Mouse (Mus musculus) urinary bladder, postnatal 14 days (tissue): ENCODE measurements around the gene Sipa1l1.
"Not testable (repeated sequence)": the region's sequence is repeated elsewhere in the genome, so short reads cannot be mapped to it uniquely, and the experiment has no call there.

Experiments used
- DNase-seq: peaks from one replicate; pipeline ENCODE4 v3.0.0; 2021; ENCODE audit warnings: low spot score

Sipa1l1 gene

DNA sequence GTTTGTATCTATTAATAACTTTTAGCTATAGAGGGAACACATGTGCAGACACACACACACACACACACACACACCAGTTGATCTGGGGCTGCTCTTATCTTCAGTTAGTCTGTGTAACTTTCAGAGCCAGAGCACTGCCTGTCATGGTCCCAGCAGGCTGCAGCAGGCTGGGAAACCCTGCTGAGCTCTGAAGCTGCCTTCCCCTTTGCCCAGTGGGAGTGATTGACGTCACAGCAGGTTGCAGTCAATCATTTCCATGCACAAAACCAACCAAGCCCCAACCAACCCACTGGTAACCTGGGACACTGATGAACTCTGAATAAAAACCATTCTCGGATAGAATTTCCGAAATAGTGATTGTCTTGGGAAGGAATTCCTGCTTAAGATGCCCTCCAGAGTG, 310.3 kb downstream of the Sipa1l1 start:
- no peak for DNase-seq

DNA sequence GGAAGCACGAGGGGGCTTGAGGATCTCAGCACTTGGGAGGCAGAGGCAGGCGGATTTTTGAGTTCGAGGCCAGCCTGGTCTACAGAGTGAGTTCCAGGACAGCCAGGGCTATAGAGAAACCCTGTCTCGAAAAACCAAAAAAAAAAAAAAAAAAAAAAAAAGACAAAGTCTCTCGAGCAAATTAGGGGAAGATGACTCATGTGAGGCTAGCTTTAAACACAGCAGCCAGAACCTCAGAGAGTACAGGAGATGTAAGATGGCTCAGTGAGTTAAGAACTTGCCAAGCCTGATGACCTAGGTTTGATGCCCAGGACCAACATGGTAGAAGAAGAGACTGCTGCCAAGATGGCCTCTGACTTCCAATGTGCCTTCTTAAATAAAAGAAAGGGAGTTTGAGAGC, 311.3 kb downstream of the Sipa1l1 start:
- not testable (repeated sequence) for DNase-seq

DNA sequence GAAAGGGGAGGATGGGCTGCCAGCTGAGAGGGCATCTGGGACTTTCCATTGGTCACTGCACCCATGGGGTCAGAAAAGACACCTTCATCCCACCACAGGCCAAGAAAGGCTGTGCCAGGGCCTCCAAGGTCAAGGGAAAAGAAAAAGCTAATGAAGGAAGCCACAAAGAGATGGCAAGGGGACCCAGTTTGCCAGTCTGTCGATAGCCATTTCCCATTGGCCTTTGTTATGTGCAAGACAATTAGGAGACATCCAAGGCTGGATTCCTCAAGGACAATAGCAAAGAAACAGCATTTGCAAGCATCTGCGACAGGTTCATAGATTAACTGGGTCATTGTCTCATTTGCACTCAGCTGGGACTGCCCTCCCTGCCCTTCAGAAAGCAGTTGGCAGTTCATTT, 316.3 kb downstream of the Sipa1l1 start:
- no peak for DNase-seq

DNA sequence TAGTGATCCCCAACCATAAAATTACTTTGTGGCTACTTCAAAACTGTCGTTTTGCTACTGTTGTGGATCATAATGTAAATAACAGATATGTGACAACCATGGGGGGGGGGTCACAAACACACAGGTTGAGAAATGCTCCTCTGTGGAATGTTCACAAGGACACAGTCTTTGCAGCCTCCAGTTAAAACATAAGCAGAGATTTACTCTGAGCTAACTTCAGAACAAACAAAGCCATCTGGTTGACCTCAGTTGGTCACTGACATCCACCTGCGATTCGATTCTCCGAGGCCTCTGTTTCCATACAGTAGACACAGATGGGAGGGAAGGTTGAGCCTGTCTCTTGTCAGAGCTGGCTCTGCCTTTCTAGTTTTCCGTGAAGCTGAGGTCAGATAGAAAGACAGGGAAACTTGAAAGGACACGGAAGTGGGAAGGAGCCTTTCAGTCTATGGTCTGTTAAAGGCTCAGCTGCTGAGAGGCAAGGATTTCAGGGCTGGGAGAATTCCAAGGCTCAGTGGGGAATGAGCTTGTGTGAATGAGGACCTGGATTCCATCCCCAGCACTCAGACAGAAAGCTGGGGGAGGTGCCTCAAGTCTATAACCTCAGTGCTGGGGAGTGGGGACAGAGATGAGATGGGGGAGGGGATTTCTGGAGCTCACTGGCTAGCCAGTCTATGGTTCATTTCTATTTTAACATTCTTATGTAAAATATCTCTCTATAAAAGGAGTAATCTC, 317.9 kb downstream of the Sipa1l1 start:
- no peak for DNase-seq

DNA sequence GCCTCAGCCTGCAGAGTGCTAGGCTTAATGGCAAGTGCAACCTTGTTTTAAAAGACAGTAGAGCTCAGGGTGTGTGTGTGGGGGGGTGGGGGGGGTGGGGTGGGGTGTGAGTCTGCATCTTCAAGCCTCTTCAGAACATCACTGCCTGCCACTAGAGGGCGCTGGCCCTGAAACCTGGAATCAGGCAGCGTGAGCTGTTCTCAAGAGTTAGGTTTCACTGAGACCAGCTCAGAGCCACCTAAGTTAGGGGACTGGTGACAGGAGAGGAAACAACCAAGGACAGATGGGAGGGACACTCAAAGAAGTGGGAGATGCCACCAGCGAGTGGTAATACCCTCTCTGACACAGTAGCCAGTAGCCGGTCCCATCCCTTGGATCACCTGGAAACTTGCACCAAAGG, 320.0 kb downstream of the Sipa1l1 start:
- no peak for DNase-seq

DNA sequence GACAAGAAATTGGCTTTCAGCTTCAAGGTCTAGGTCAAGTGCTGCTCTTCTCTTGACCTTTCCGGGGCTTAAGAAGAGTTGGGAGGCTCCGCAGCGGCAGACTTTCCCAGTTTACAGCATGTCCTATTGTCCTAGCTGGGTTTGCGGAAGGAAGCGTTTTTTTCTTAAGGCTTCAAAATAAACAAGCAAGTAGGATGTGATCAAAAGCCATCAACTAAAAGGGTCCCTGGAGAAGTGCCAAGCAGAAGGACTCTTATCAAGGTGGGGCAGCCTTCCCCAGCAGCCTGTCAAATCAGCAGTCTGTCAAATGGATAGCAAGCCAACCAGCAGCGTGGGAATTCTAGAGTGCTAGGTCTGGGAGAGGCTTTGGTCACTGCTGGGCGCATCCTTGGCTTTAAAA, 320.5 kb downstream of the Sipa1l1 start:
- DNase-seq = no peak

DNA sequence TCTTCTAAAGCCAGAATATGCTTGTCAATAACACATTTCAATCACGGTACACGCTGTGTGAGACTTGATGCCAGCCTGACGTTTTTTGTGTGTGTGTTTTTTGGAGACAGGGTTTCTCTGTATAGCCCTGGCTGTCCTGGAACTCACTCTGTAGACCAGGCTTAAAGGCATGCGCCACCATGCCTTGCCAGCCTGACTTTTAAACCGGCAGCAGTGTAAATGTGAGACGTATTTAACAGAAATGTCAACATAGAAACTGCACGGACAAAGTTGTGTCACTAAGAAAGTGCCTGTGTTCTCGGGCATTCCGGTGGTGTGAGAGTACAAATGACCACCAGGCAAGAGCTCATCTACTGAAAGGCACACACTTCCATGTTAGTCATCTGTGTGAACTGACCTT, 323.3 kb downstream of the Sipa1l1 start:
- no peak for DNase-seq

DNA sequence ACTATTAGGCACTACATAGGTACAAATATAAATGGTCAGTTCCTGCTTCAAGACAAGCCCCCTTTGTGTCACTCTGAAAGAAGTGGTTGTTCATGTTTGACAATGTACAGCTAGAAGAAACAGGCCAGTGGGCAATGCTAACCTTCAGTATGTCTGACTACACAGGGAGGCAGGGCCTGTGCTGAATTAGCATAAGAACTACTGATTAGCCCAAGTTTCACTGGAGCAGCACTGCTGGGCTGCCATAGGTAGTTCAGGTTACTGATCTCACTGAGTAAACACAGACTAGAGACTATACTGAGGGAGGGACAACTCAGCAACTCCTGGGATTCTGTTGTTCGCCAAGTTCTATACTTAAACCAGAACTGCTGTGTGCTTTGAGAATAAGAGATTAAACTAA, 324.1 kb downstream of the Sipa1l1 start:
- DNase-seq = not testable (repeated sequence)

DNA sequence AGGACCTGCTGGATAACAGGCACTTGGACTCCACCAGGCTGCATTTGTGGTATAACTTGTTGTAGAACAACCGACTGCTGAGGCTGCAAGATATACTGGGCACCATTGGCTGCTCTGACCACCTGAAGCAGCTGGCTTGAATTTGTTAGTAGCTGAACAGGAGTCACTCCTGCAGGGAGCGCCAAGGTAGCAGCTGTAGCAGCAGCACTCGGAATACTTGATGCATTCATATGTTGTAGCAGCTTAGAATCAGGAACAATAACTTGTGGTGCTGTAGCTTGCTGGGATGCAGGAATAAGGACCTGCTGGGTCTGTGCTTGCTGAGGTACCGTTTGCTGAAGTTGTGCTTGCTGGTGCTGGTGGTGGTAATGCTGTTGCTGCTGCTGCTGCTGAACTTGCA, 326.8 kb downstream of the Sipa1l1 start:
- DNase-seq = no peak

DNA sequence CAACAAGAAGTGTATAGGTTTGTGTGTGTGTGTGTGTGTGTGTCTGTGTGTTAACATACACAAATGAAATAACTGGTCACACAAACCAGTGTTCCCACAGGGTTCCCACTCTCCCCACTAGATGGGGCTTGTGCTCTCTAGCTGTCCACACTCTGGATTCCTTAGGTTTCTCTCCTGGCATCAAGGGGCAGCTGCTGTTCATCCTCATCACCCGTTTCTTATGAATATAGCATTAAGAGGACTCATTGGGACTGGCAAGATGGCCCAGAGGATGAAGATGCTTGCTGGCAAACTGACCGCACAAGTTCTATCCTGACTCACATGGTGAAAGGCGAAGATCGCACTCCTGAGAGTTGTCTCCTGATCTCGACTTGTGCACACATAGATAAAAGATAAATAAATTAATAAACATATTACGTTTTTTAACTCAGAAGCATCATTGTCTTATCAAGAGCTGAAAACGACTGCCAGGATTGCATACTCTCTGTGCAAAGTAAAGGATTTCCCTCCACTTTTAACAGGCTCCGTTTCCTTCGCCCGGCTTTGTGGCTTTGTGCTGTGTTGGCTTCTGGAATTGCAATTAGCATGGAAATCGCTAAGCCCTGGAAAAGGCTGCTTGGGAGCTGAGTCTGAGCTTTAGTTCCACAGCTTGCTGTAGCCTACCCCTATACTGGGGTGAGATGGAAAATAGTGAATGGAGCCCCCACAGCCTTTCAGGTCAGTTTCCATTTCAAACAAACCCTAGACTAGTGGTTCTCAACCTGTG, 328.9 kb downstream of the Sipa1l1 start:
- DNase-seq = peak; percentile 45

DNA sequence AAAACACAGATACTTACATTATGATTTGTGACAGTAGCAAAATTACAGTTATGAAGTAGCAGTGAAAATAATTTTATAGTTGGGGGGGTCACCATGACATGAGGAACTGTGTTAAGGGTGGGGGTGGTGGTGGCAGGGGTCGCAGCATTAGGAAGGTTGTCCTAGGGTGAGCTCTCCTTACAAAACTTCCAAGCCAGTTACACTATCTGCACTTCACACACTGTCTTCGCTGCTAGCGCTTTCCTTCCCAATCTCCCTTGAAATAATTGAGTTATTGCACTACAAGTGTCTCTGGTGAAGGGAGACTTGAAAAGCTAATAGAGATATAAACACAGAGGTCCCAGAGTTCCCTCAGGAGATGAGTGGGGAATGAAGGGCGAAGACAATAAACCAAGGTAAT, 329.6 kb downstream of the Sipa1l1 start:
- DNase-seq = no peak

DNA sequence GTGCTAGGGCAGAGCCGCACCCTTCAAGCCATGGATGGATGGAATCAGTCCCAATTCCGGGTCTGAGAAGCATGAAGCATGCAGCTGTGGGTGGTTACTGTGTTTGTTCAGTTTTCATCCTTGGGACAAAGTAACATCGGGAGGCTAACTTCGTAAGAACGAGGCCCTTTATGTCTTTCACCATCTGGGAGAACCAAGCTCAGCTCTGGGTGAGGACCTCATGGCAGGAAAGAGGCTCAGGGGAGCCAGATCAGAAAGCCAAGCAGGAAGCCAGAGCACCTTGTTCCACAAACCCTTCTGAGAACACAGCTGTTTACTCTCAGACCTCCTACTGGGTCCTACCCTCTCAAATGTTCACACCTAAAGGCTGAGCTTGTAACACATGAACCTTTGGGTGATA, 330.6 kb downstream of the Sipa1l1 start:
- DNase-seq = no peak
